Mouse (Mus musculus): ENCODE results near the gene Gpc5. TPM values are rescaled to one million over a fixed set of nuclear protein-coding genes. Genes with fewer than 3 reads are reported as not detected.

Gene Gpc5
- 0.07 and 0.21 TPM in 2 replicates for polyA plus RNA-seq (2015; fragmentation: Nextera tagmentation; extraction: Ambion mirVana)

DNA sequence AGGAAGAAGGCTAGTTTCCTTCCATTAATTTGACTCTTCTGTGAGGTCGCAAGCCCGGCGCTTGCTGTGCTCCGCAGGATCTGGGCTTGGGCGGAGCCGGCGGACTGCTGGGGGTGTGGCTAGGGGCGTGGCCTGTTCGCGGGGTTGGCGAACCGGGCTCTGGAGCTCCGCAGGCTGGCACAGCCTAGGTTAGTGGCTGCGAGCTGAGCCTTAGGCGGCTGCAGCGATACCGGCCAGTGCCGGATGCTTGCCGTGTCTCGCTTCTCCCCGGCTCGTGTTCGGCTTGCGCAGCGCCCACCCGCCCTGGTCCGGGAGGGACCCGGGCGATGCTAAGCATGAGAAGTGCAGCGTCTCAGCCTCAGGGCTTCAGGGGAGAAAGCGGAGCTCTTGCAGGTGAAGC, at the start of gene Gpc5:
Gene Gpc5 (plus strand): TSS at position 135 of the 400 bp plus-strand sequence.
- no peak within 1 kb of the TSS for H3K27ac ChIP-seq (replicated peaks)
- H3K9me3 ChIP-seq (ENCODE audit: control insufficient read depth, low read length) = no peaks in the 10 kb centered on the region
- TF ChIP-seq CTCF (IDR thresholded peaks at IDR 0.05; ENCODE audit: low read depth) = no peak
- no peak for TF ChIP-seq EP300 (optimal IDR thresholded peaks at IDR 0.05)
- peak within 1 kb of the TSS; percentile 24 for H3K9ac ChIP-seq (ENCODE audit: low read length)
- H3K4me1 ChIP-seq (replicated peaks; ENCODE audit: control insufficient read depth, insufficient read depth) = no peaks in the 10 kb centered on the region
- no peaks in the 10 kb centered on the region for H3K36me3 ChIP-seq (ENCODE audit: control insufficient read depth, insufficient read depth, low read length)
- WGBS = 0% methylated on average over 29 of the region's 31 CpGs
- H3K4me3 ChIP-seq (ENCODE audit: low read depth, low read length) = peak within 1 kb of the TSS; percentile 52
- peak; percentile 99 for ATAC-seq (ENCODE audit: low FRiP score, low TSS enrichment)
- H3K27me3 ChIP-seq (ENCODE audit: control insufficient read depth, insufficient read depth, low read length) = 0 out of 2 replicates have a peak, but pooled peaks cover 2% of the 10 kb centered on the region
- peak; percentile 92 for DNase-seq (ENCODE audit: low spot score)
- peak within 1 kb of the TSS; percentile 80 for H3K4me2 ChIP-seq (replicated peaks; ENCODE audit: low read depth)

DNA sequence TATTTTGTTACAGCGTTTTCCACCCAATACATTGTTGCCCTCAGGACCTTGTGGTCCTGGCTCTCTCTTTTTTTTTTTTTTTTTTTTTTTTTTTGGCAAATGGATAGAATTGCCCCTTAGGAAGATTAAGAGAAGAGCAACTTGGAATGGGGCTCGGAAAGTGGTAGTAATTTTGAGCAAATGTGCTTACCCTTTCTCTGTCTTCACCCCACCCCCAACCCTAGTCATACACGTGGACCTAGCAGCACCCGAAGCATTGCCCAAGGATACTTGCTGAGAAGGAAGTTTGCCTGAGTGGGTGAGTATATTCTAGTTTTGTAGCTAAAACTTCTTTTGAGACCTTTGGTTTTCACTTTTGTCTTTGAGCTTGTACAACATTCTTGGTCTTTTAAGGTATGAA, 49.4 kb upstream of the Gpc5 start:
- no peaks in the 10 kb centered on the region for H3K27me3 ChIP-seq (ENCODE audit: control insufficient read depth, insufficient read depth, low read length)
- ATAC-seq (ENCODE audit: low FRiP score, low TSS enrichment) (no peak), DNase-seq (ENCODE audit: low spot score) (peak; percentile 18)
- peak overlapping the region; percentile 95 for H3K9ac ChIP-seq (ENCODE audit: low read length)
- H3K9me3 ChIP-seq (ENCODE audit: control insufficient read depth, low read length) = no peaks in the 10 kb centered on the region
- TF ChIP-seq EP300 (optimal IDR thresholded peaks at IDR 0.05) (no peak), CTCF (IDR thresholded peaks at IDR 0.05; ENCODE audit: low read depth) (no peak)
- H3K36me3 ChIP-seq (ENCODE audit: control insufficient read depth, insufficient read depth, low read length) = peaks cover 3% of the 10 kb centered on the region; the same call in 1 of the 2 replicates
- no peaks in the 10 kb centered on the region for H3K4me1 ChIP-seq (replicated peaks; ENCODE audit: control insufficient read depth, insufficient read depth)
- H3K4me2 ChIP-seq (replicated peaks; ENCODE audit: low read depth) = peak overlapping the region; percentile 92
- WGBS = 3% methylated on average over 4 of the region's 4 CpGs
- peak overlapping the region; percentile 90 for H3K4me3 ChIP-seq (ENCODE audit: low read depth, low read length)
- H3K27ac ChIP-seq (replicated peaks) = no peak overlapping the region

- Histone ChIP-seq H3K36me3 (ENCODE audit: control insufficient read depth, insufficient read depth, low read length) (peaks cover 3% of the 10 kb centered on the region; the same call in 1 of the 2 replicates), H3K9me3 (ENCODE audit: control insufficient read depth, low read length) (no peaks in the 10 kb centered on the region), H3K27me3 (ENCODE audit: control insufficient read depth, insufficient read depth, low read length) (no peaks in the 10 kb centered on the region), H3K4me1 (replicated peaks; ENCODE audit: control insufficient read depth, insufficient read depth) (no peaks in the 10 kb centered on the region), H3K4me3 (ENCODE audit: low read depth, low read length) (no peak overlapping the region), H3K9ac (ENCODE audit: low read length) (no peak overlapping the region), H3K27ac (replicated peaks) (no peak overlapping the region), H3K4me2 (replicated peaks; ENCODE audit: low read depth) (no peak overlapping the region)
- no peak for DNase-seq (ENCODE audit: low spot score)
- WGBS = 86% methylated on average over 5 of the region's 5 CpGs
- ATAC-seq (ENCODE audit: low FRiP score, low TSS enrichment) = no peak
- TF ChIP-seq CTCF (IDR thresholded peaks at IDR 0.05; ENCODE audit: low read depth) = no peak
- TF ChIP-seq EP300 (optimal IDR thresholded peaks at IDR 0.05) = no peak
Measured at GRCm38 (mm10) chr14:115044016-115044415, 48.0 kb upstream of the Gpc5 start.

GRCm38 (mm10) chr14:115045712-115046111, 46.3 kb upstream of the Gpc5 start:
- no peaks in the 10 kb centered on the region for H3K4me1 ChIP-seq (replicated peaks; ENCODE audit: control insufficient read depth, insufficient read depth)
- no peaks in the 10 kb centered on the region for H3K9me3 ChIP-seq (ENCODE audit: control insufficient read depth, low read length)
- no peak overlapping the region for H3K27ac ChIP-seq (replicated peaks)
- DNase-seq (ENCODE audit: low spot score) (no peak), ATAC-seq (ENCODE audit: low FRiP score, low TSS enrichment) (no peak)
- H3K27me3 ChIP-seq (ENCODE audit: control insufficient read depth, insufficient read depth, low read length) = no peaks in the 10 kb centered on the region
- H3K4me2 ChIP-seq (replicated peaks; ENCODE audit: low read depth) = no peak overlapping the region
- H3K36me3 ChIP-seq (ENCODE audit: control insufficient read depth, insufficient read depth, low read length) = peaks cover 3% of the 10 kb centered on the region; the same call in 1 of the 2 replicates
- H3K4me3 ChIP-seq (ENCODE audit: low read depth, low read length) = no peak overlapping the region
- H3K9ac ChIP-seq (ENCODE audit: low read length) = no peak overlapping the region
- TF ChIP-seq CTCF (IDR thresholded peaks at IDR 0.05; ENCODE audit: low read depth) (no peak), EP300 (optimal IDR thresholded peaks at IDR 0.05) (no peak)
- WGBS = 93% methylated on average over 3 of the region's 3 CpGs

- no peaks in the 10 kb centered on the region for H3K4me1 ChIP-seq (replicated peaks; ENCODE audit: control insufficient read depth, insufficient read depth)
Measured at GRCm38 (mm10) chr14:115047316-115047715, 44.7 kb upstream of the Gpc5 start.

GRCm38 (mm10) chr14:115047990-115048862, 43.8 kb upstream of the Gpc5 start:
- H3K4me2 ChIP-seq (replicated peaks; ENCODE audit: low read depth) = no peak overlapping the region
- no peak overlapping the region for H3K9ac ChIP-seq (ENCODE audit: low read length)
- WGBS = 67% methylated on average over 5 of the region's 5 CpGs
- H3K9me3 ChIP-seq (ENCODE audit: control insufficient read depth, low read length) = no peaks in the 10 kb centered on the region
- DNase-seq (ENCODE audit: low spot score) (no peak), ATAC-seq (ENCODE audit: low FRiP score, low TSS enrichment) (no peak)
- no peaks in the 10 kb centered on the region for H3K27me3 ChIP-seq (ENCODE audit: control insufficient read depth, insufficient read depth, low read length)
- TF ChIP-seq CTCF (IDR thresholded peaks at IDR 0.05; ENCODE audit: low read depth) (no peak), EP300 (optimal IDR thresholded peaks at IDR 0.05) (no peak)
- H3K27ac ChIP-seq (replicated peaks) = no peak overlapping the region
- H3K36me3 ChIP-seq (ENCODE audit: control insufficient read depth, insufficient read depth, low read length) = peaks cover 3% of the 10 kb centered on the region; the same call in 1 of the 2 replicates
- H3K4me1 ChIP-seq (replicated peaks; ENCODE audit: control insufficient read depth, insufficient read depth) = no peaks in the 10 kb centered on the region
- no peak overlapping the region for H3K4me3 ChIP-seq (ENCODE audit: low read depth, low read length)

More at GRCm38 (mm10) chr14:115047316-115047715, 44.7 kb upstream of the Gpc5 start:
- TF ChIP-seq CTCF (IDR thresholded peaks at IDR 0.05; ENCODE audit: low read depth) (no peak), EP300 (optimal IDR thresholded peaks at IDR 0.05) (no peak)
- no peak overlapping the region for H3K27ac ChIP-seq (replicated peaks)
- no peak for ATAC-seq (ENCODE audit: low FRiP score, low TSS enrichment)
- H3K9me3 ChIP-seq (ENCODE audit: control insufficient read depth, low read length) = no peaks in the 10 kb centered on the region
- no peaks in the 10 kb centered on the region for H3K27me3 ChIP-seq (ENCODE audit: control insufficient read depth, insufficient read depth, low read length)
- no peak overlapping the region for H3K4me2 ChIP-seq (replicated peaks; ENCODE audit: low read depth)
- WGBS = 90% methylated on average over 3 of the region's 3 CpGs
- peaks cover 3% of the 10 kb centered on the region; the same call in 1 of the 2 replicates for H3K36me3 ChIP-seq (ENCODE audit: control insufficient read depth, insufficient read depth, low read length)
- H3K9ac ChIP-seq (ENCODE audit: low read length) = no peak overlapping the region
- DNase-seq (ENCODE audit: low spot score) = no peak
- no peak overlapping the region for H3K4me3 ChIP-seq (ENCODE audit: low read depth, low read length)
